Mouse (Mus musculus) liver, postnatal 0 days (tissue): Measurements from ENCODE around the gene Nln.

Source experiments
- CTCF ChIP-seq: sonication (generic); IDR thresholded peaks from 2 replicates; pipeline ENCODE4 v1.5.1; 2016; ENCODE audit warnings: antibody characterized with exemption, low read depth
- EP300 ChIP-seq: IDR thresholded peaks from 2 replicates; pipeline ENCODE4 v1.6.1; 2016; ENCODE audit warnings: antibody characterized with exemption, low read depth, mild to moderate bottlenecking

DNA sequence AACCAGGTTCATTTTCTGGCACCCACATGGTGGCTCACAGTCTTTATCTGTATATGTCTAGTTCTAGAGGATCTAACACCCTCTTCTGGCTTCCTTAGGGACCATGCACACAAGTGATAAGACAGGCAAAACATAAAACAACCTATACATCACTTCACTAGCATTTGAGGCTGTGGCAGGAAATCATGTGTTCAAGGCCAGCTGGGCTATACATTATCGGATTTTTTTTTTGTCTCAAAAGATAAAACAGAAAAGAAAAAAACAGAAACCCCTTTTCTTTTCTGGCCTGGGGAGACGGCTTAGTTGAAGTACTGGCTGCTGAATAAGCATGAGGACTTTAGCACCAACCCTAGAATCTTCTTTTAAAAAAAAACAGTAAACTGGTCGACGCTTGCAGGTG, 64.3 kb downstream of the Nln start:
- TF ChIP-seq CTCF (peak; percentile 18; the same call in 1 of the 2 replicates), EP300 (no peak)
